Mouse (Mus musculus): ENCODE results near the gene Apol9b. TPM values are rescaled to one million over a fixed set of nuclear protein-coding genes. Genes with fewer than 3 reads are reported as not detected.
A peak's percentile ranks its signal among the peaks of the same experiment; 100 is the strongest.

The Apol9b gene
- polyA plus RNA-seq, 1 experiment from 2014 or later: not detected

GRCm38 (mm10) chr15:77766981-77767380 lies 38.1 kb downstream of the Apol9b start:
- Histone ChIP-seq H3K4me1 (replicated peaks) (no peaks in the 10 kb centered on the region), H3K27ac (no peak overlapping the region), H3K36me3 (peaks cover 100% of the 10 kb centered on the region), H3K4me2 (replicated peaks) (no peak overlapping the region), H3K4me3 (replicated peaks) (no peak overlapping the region), H3K27me3 (no peaks in the 10 kb centered on the region), H3K9me3 (no peaks in the 10 kb centered on the region), H3K9ac (replicated peaks) (no peak overlapping the region)
- ATAC-seq: no peak
- 95% methylated on average over 11 of the region's 11 CpGs for WGBS

- WGBS: 95% methylated on average over 5 of the region's 5 CpGs
- Histone ChIP-seq H3K9ac (replicated peaks) (no peak overlapping the region), H3K4me2 (replicated peaks) (no peak overlapping the region), H3K36me3 (peaks cover 98% of the 10 kb centered on the region), H3K9me3 (no peaks in the 10 kb centered on the region), H3K27me3 (no peaks in the 10 kb centered on the region), H3K27ac (no peak overlapping the region), H3K4me1 (replicated peaks) (no peaks in the 10 kb centered on the region), H3K4me3 (replicated peaks) (no peak overlapping the region)
- ATAC-seq: no peak
Observed at GRCm38 (mm10) chr15:77770341-77770740, 41.5 kb downstream of the Apol9b start.

- Histone ChIP-seq H3K9ac (replicated peaks) (no peak overlapping the region), H3K9me3 (no peaks in the 10 kb centered on the region), H3K4me1 (replicated peaks) (no peaks in the 10 kb centered on the region), H3K4me3 (replicated peaks) (no peak overlapping the region), H3K27ac (no peak overlapping the region), H3K4me2 (replicated peaks) (no peak overlapping the region), H3K36me3 (peaks cover 93% of the 10 kb centered on the region), H3K27me3 (no peaks in the 10 kb centered on the region)
- WGBS: 95% methylated on average over 9 of the region's 9 CpGs
- ATAC-seq: no peak
Observed at GRCm38 (mm10) chr15:77770942-77771341, 42.1 kb downstream of the Apol9b start.

- H3K4me2 ChIP-seq (replicated peaks): no peak overlapping the region
- no peak overlapping the region for H3K27ac ChIP-seq
- ATAC-seq: no peak
- H3K27me3 ChIP-seq: no peaks in the 10 kb centered on the region
- peaks cover 90% of the 10 kb centered on the region for H3K36me3 ChIP-seq
- 95% methylated on average over 19 of the region's 19 CpGs for WGBS
- H3K9me3 ChIP-seq: no peaks in the 10 kb centered on the region
- no peaks in the 10 kb centered on the region for H3K4me1 ChIP-seq (replicated peaks)
- H3K9ac ChIP-seq (replicated peaks): no peak overlapping the region
- no peak overlapping the region for H3K4me3 ChIP-seq (replicated peaks)
Observed at GRCm38 (mm10) chr15:77773099-77773915, 44.5 kb downstream of the Apol9b start.

- peaks cover 89% of the 10 kb centered on the region for H3K36me3 ChIP-seq
- no peak for ATAC-seq
- WGBS: over 99% methylated on average over 8 of the region's 10 CpGs
Observed at GRCm38 (mm10) chr15:77774303-77774702, 45.5 kb downstream of the Apol9b start.

GRCm38 (mm10) chr15:77775186-77775963 lies 46.5 kb downstream of the Apol9b start:
- Histone ChIP-seq H3K4me2 (replicated peaks) (no peak overlapping the region), H3K4me1 (replicated peaks) (no peaks in the 10 kb centered on the region), H3K27me3 (no peaks in the 10 kb centered on the region), H3K9me3 (no peaks in the 10 kb centered on the region), H3K36me3 (peaks cover 89% of the 10 kb centered on the region), H3K27ac (no peak overlapping the region), H3K9ac (replicated peaks) (no peak overlapping the region), H3K4me3 (replicated peaks) (no peak overlapping the region)
- 69% methylated on average over 20 of the region's 20 CpGs for WGBS
- peak; percentile 40 for ATAC-seq

More at GRCm38 (mm10) chr15:77774303-77774702, 45.5 kb downstream of the Apol9b start:
- Histone ChIP-seq H3K27ac (no peak overlapping the region), H3K9me3 (no peaks in the 10 kb centered on the region), H3K4me2 (replicated peaks) (no peak overlapping the region), H3K4me1 (replicated peaks) (no peaks in the 10 kb centered on the region), H3K4me3 (replicated peaks) (no peak overlapping the region), H3K9ac (replicated peaks) (no peak overlapping the region), H3K27me3 (no peaks in the 10 kb centered on the region)

GRCm38 (mm10) chr15:77782449-77783014 lies 53.7 kb downstream of the Apol9b start:
- WGBS: 84% methylated on average over 11 of the region's 11 CpGs
- peaks cover 98% of the 10 kb centered on the region for H3K36me3 ChIP-seq

GRCm38 (mm10) chr15:77784039-77784824 lies 55.4 kb downstream of the Apol9b start:
- Histone ChIP-seq H3K4me3 (replicated peaks) (no peak overlapping the region), H3K4me2 (replicated peaks) (no peak overlapping the region), H3K4me1 (replicated peaks) (no peaks in the 10 kb centered on the region), H3K27ac (no peak overlapping the region), H3K27me3 (no peaks in the 10 kb centered on the region), H3K9ac (replicated peaks) (no peak overlapping the region; the same call in 1 of the 2 replicates), H3K36me3 (peaks cover 97% of the 10 kb centered on the region), H3K9me3 (no peaks in the 10 kb centered on the region)
- no peak for ATAC-seq
- 86% methylated on average over 22 of the region's 22 CpGs for WGBS

More at GRCm38 (mm10) chr15:77782449-77783014, 53.7 kb downstream of the Apol9b start:
- H3K9me3 ChIP-seq: no peaks in the 10 kb centered on the region
- H3K9ac ChIP-seq (replicated peaks): no peak overlapping the region
- no peaks in the 10 kb centered on the region for H3K4me1 ChIP-seq (replicated peaks)
- H3K27me3 ChIP-seq: no peaks in the 10 kb centered on the region
- H3K4me2 ChIP-seq (replicated peaks): no peak overlapping the region
- H3K4me3 ChIP-seq (replicated peaks): no peak overlapping the region
- H3K27ac ChIP-seq: no peak overlapping the region
- no peak for ATAC-seq

GRCm38 (mm10) chr15:77785807-77786206 lies 57.0 kb downstream of the Apol9b start:
- no peaks in the 10 kb centered on the region for H3K9me3 ChIP-seq
- no peak overlapping the region for H3K9ac ChIP-seq (replicated peaks)

More at GRCm38 (mm10) chr15:77785807-77786206, 57.0 kb downstream of the Apol9b start:
- ATAC-seq: no peak
- peaks cover 95% of the 10 kb centered on the region for H3K36me3 ChIP-seq
- no peak overlapping the region for H3K4me2 ChIP-seq (replicated peaks)
- H3K27me3 ChIP-seq: no peaks in the 10 kb centered on the region
- 92% methylated on average over 1 of the region's 1 CpGs for WGBS
- H3K4me1 ChIP-seq (replicated peaks): no peaks in the 10 kb centered on the region
- no peak overlapping the region for H3K4me3 ChIP-seq (replicated peaks)
- no peak overlapping the region for H3K27ac ChIP-seq

Measured in midbrain, embryonic 13.5 days (tissue).